Mouse (Mus musculus) C2C12 (cell line): ENCODE measurements around the gene Gbp2b.

Experiments used
- CEBPB ChIP-seq: IDR thresholded peaks from one replicate; pipeline ENCODE4 v1.6.1; 2011; ENCODE audit warnings: low read depth, mild to moderate bottlenecking, control low read depth, moderate library complexity
- CTCF ChIP-seq: IDR thresholded peaks from one replicate; pipeline ENCODE4 v1.5.1; 2011; ENCODE audit not compliant: control insufficient read depth, insufficient read depth, insufficient read length
- MAX ChIP-seq: IDR thresholded peaks from one replicate; pipeline ENCODE4 v1.6.1; 2011; ENCODE audit warnings: mild to moderate bottlenecking, control low read depth
- MYOG ChIP-seq: IDR thresholded peaks from one replicate; pipeline ENCODE4 v1.6.1; 2011; ENCODE audit not compliant: control insufficient read depth, insufficient read length; ENCODE audit errors: extremely low read depth
- USF1 ChIP-seq: IDR thresholded peaks from one replicate; pipeline ENCODE4 v1.6.1; 2011; ENCODE audit warnings: low read depth, mild to moderate bottlenecking, control low read depth, moderate library complexity

GRCm38 (mm10) chr3:142578342-142578741 is 16.3 kb upstream of the Gbp2b start:
- no peak for TF ChIP-seq CTCF
- no peak for TF ChIP-seq USF1
- TF ChIP-seq CEBPB = no peak
- no peak for TF ChIP-seq MYOG
- TF ChIP-seq MAX = no peak
